Mouse (Mus musculus) C2C12 (cell line): ENCODE data around the gene Med13l.

Source experiments
- CTCF ChIP-seq: IDR thresholded peaks from one replicate; pipeline ENCODE4 v1.5.1; 2011; ENCODE audit not compliant: control insufficient read depth, insufficient read depth, insufficient read length
- USF1 ChIP-seq: IDR thresholded peaks from one replicate; pipeline ENCODE4 v1.6.1; 2011; ENCODE audit warnings: low read depth, mild to moderate bottlenecking, control low read depth, moderate library complexity

- no peak for TF ChIP-seq USF1
- no peak for TF ChIP-seq CTCF
Observed at GRCm38 (mm10) chr5:118586560-118586959, 26.1 kb downstream of the Med13l start.
